Comparison of ENCODE assay signal across 24 mouse cellular contexts in the genomic region with DNA sequence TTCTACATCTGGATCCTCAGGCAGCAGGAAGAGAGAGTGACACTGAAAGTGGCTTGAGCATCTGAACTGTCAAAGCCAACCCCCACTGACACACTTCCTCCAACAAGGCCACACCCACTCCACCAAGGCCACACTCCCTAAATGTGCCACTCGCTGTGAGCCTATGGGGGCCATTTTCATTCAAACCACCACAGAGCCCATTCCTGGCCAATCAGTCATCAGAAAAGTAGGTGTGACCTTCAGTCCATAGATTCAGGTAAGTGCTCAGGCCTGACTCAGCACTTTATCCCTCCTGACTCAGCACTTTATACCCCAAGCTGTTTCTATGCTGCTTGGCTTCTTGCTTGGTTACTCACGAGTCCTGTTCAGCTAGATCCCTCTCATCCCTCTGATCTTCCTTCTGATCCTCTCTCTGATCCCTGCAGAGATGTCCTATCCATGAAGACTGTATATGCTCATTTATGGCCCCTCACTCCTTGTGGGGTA.
"Had no signal": no experiment of that assay in that cellular context is flagged by ENCODE, and none has a peak within 500 bp of the region (broad histone marks: within the 10 kb centered on the region; RNA-seq: fewer than 3 reads in every experiment).

No protein-coding gene starts in this region.

- DNase-seq: gastrocnemius, postnatal 14 days; heart, adult 11 months; heart, adult 2 months; heart, postnatal 14 days; heart, postnatal 36 days; kidney, adult 18-20 months; kidney, adult 8-10 months; kidney, postnatal 10 days; kidney, postnatal 25 days; kidney, postnatal 4 days; liver; liver, embryonic 13.5 days had no signal

- H3K4me1 ChIP-seq: heart, embryonic 13.5 days; heart, embryonic 15.5 days; liver, embryonic 13.5 days; liver, embryonic 15.5 days had no signal

- H3K27ac ChIP-seq: heart, adult 2 months; heart, embryonic 13.5 days; heart, embryonic 15.5 days; hindbrain, embryonic 13.5 days; hindbrain, embryonic 15.5 days; hindbrain, postnatal 0 days; intestine, embryonic 15.5 days; layer of hippocampus, adult 2 months; left cerebral cortex, adult 2 months; limb, embryonic 10.5 days; limb, embryonic 12.5 days; liver, embryonic 13.5 days; liver, embryonic 15.5 days had no signal

- H3K4me3 ChIP-seq: heart, adult 2 months; heart, embryonic 13.5 days; heart, embryonic 15.5 days; hindbrain, embryonic 13.5 days; hindbrain, embryonic 15.5 days; intestine, embryonic 15.5 days; layer of hippocampus, adult 2 months; left cerebral cortex, adult 2 months; limb, embryonic 10.5 days; limb, embryonic 12.5 days; liver, embryonic 13.5 days; liver, embryonic 15.5 days had no signal

- H3K9me3 ChIP-seq: heart, embryonic 13.5 days; heart, embryonic 15.5 days; hindbrain, embryonic 15.5 days; intestine, embryonic 15.5 days; limb, embryonic 10.5 days; liver, embryonic 13.5 days; liver, embryonic 15.5 days had no signal

- H3K9ac ChIP-seq: heart, embryonic 13.5 days; heart, embryonic 15.5 days; hindbrain, embryonic 13.5 days; hindbrain, embryonic 15.5 days; intestine, embryonic 15.5 days; limb, embryonic 12.5 days; liver, embryonic 13.5 days; liver, embryonic 15.5 days had no signal

- H3K36me3 ChIP-seq: heart, embryonic 13.5 days; heart, embryonic 15.5 days; hindbrain, embryonic 13.5 days; hindbrain, embryonic 15.5 days; intestine, embryonic 15.5 days; limb, embryonic 10.5 days; limb, embryonic 12.5 days; liver, embryonic 13.5 days; liver, embryonic 15.5 days had no signal

- ATAC-seq: hindbrain, postnatal 0 days; intestine, embryonic 15.5 days; intestine, postnatal 0 days had no signal

- H3K27me3 ChIP-seq: heart, embryonic 13.5 days; heart, embryonic 15.5 days; hindbrain, embryonic 13.5 days; hindbrain, embryonic 15.5 days; intestine, embryonic 15.5 days; limb, embryonic 12.5 days; liver, embryonic 13.5 days; liver, embryonic 15.5 days had no signal
